ENCODE assay signal across 9 mouse cellular contexts in genomic region chr9:122047962-122048625, GRCm38 (mm10). TPM values are rescaled to one million over a fixed set of nuclear protein-coding genes. Genes with fewer than 3 reads are reported as not detected.
A peak's percentile ranks its signal among the peaks of the same experiment; 100 is the strongest.
DNase-seq lines count a peak whose midpoint lies in the region; ATAC-seq lines count a peak whose summit lies in the region.
"Had no signal": no experiment of that assay in that cellular context is flagged by ENCODE, and none has a peak within 500 bp of the region (broad histone marks: within the 10 kb centered on the region; RNA-seq: fewer than 3 reads in every experiment).

No protein-coding gene starts in this region.

- no peaks in the 10 kb centered on the region for H3K36me3 ChIP-seq in liver, embryonic 12.5 days
- no peaks in the 10 kb centered on the region for H3K36me3 ChIP-seq in stomach, embryonic 15.5 days

- ATAC-seq in liver, embryonic 12.5 days = no peak
- peak; percentile 60; the same call in 1 of the 2 replicates for ATAC-seq in stomach, embryonic 15.5 days (ENCODE audit: insufficient read depth, low FRiP score, low read depth)

- no peaks in the 10 kb centered on the region for H3K9me3 ChIP-seq in liver, embryonic 12.5 days (replicated peaks)
- H3K9me3 ChIP-seq in stomach, embryonic 15.5 days = no peaks in the 10 kb centered on the region

- no peak overlapping the region for H3K27ac ChIP-seq in liver, embryonic 12.5 days
- H3K27ac ChIP-seq in stomach, embryonic 15.5 days = peak overlapping the region; percentile 55; the same call in 1 of the 2 replicates
- H3K27ac ChIP-seq: macrophage had no signal

- H3K27me3 ChIP-seq in liver, embryonic 12.5 days (replicated peaks) = no peaks in the 10 kb centered on the region
- H3K27me3 ChIP-seq in stomach, embryonic 15.5 days (replicated peaks) = no peaks in the 10 kb centered on the region

- H3K4me1 ChIP-seq in liver, embryonic 12.5 days = peaks cover 10% of the 10 kb centered on the region; the same call in 1 of the 2 replicates
- no peaks in the 10 kb centered on the region for H3K4me1 ChIP-seq in stomach, embryonic 15.5 days

- H3K4me2 ChIP-seq in liver, embryonic 12.5 days = no peak overlapping the region
- H3K4me2 ChIP-seq in stomach, embryonic 15.5 days = no peak overlapping the region

- 46% methylated on average over 8 of the region's 8 CpGs for whole genome bisulfite sequencing in liver, embryonic 12.5 days (ENCODE audit: insufficient replicate concordance)
- 41% methylated on average over 8 of the region's 8 CpGs for WGBS in stomach, embryonic 15.5 days

- no peak overlapping the region for H3K9ac ChIP-seq in liver, embryonic 12.5 days
- no peak overlapping the region for H3K9ac ChIP-seq in stomach, embryonic 15.5 days

- peak; percentile 44 for DNase-seq in adrenal gland, postnatal 14 days
- no peak for DNase-seq in adrenal gland, adult 8-10 months
- DNase-seq in liver = peak; percentile 19
- peak; percentile 46 to 52 for DNase-seq in layer of hippocampus, postnatal 36 days
- no peak for DNase-seq in ovary, postnatal 14 days (ENCODE audit: low spot score)
- DNase-seq in testis, postnatal 10 days (ENCODE audit: low spot score) = no peak

- no peak overlapping the region for H3K4me3 ChIP-seq in liver, embryonic 12.5 days
- no peak overlapping the region for H3K4me3 ChIP-seq in stomach, embryonic 15.5 days (replicated peaks)

RNA-seq across cellular contexts. Expression of gene Pomgnt2, which starts 51.2 kb away (rescaled TPM):
- 12.6 and 15.7 TPM in 2 replicates for total RNA-seq in adrenal gland, postnatal 14 days (2021)
- total RNA-seq in adrenal gland, adult 8-10 months (2022) = 10 to 100 TPM; 21.3 to 31.3 (median 28.5) TPM
- polyA plus RNA-seq in liver, embryonic 12.5 days (2016; fragmentation: Nextera tagmentation; extraction: Ambion mirVana) = 3.4 and 3.5 TPM in 2 replicates
- total RNA-seq in layer of hippocampus, postnatal 36 days (2021) = 10 to 100 TPM; 41.2 to 44.0 TPM
- polyA plus RNA-seq in stomach, embryonic 15.5 days (2015; fragmentation: Nextera tagmentation; extraction: Ambion mirVana) = 16.5 TPM in 2 replicates

Comparison
In these comparisons a context has a peak if more than half of its experiments do, and no peak if none do; other contexts are left out.
1. DNase-seq: peak in adrenal gland, postnatal 14 days (single experiment), liver (single experiment) and layer of hippocampus, postnatal 36 days (2 of 2); none in adrenal gland, adult 8-10 months (single experiment), ovary, postnatal 14 days (single experiment) and testis, postnatal 10 days (single experiment).